Mouse (Mus musculus) intestine, embryonic 16.5 days (tissue): ENCODE results near the gene Per3. TPM values are rescaled to one million over a fixed set of nuclear protein-coding genes. Genes with fewer than 3 reads are reported as not detected.
A peak's percentile ranks its signal among the peaks of the same experiment; 100 is the strongest.

Source experiments
- ATAC-seq: fragments of 200-750 bp; cut with Nextera tagmentation; 2 replicates; pipeline ENCODE4 v1.8.0; 2017; ENCODE audit warnings: moderate TSS enrichment, moderate library complexity
- H3K27ac ChIP-seq: fragments of 300-500 bp; sonication (generic); 2 replicates; pipeline ENCODE4 v1.5.1; 2014; ENCODE audit warnings: mild to moderate bottlenecking, low read length
- H3K27me3 ChIP-seq: fragments of 300-500 bp; sonication (generic); replicated peaks from 2 replicates; pipeline ENCODE4 v1.6.1; 2014; ENCODE audit warnings: low read length, control low read depth, mixed read lengths; ENCODE audit not compliant: control insufficient read depth, insufficient read depth
- H3K36me3 ChIP-seq: fragments of 300-500 bp; sonication (generic); 2 replicates; pipeline ENCODE4 v1.6.1; 2014; ENCODE audit warnings: low read length, control low read depth; ENCODE audit not compliant: control insufficient read depth, insufficient read depth
- H3K4me1 ChIP-seq: fragments of 300-500 bp; sonication (generic); 2 replicates; pipeline ENCODE4 v1.6.1; 2014; ENCODE audit warnings: low read length, control low read depth, mixed read lengths; ENCODE audit not compliant: control insufficient read depth, insufficient read depth
- H3K4me2 ChIP-seq: fragments of 300-500 bp; sonication (generic); 2 replicates; pipeline ENCODE4 v1.6.1; 2014; ENCODE audit warnings: low read depth, low read length, control low read depth
- H3K4me3 ChIP-seq: fragments of 300-500 bp; sonication (generic); 2 replicates; pipeline ENCODE4 v1.5.1; 2014; ENCODE audit warnings: mild to moderate bottlenecking, low read length
- H3K9ac ChIP-seq: fragments of 300-500 bp; sonication (generic); 2 replicates; pipeline ENCODE4 v1.6.1; 2014; ENCODE audit warnings: low read depth, low read length
- H3K9me3 ChIP-seq: fragments of 300-500 bp; sonication (generic); 2 replicates; pipeline ENCODE4 v1.6.1; 2016; ENCODE audit warnings: low read length, control low read depth; ENCODE audit not compliant: control insufficient read depth
- WGBS: fragments of 180-500 bp; shearing (Covaris S2); extraction: QIAGEN DNeasy Blood & Tissue Kit; methylation state at CpG from one replicate; pipeline ENCODE4 v1.1.7; 2014; 5-methylcytosine and 5-hydroxymethylcytosine counted together
- polyA plus RNA-seq: library from polyadenylated mRNA; unstranded; fragments of >200 nt; fragmentation: Nextera tagmentation; extraction: Ambion mirVana; gene quantifications from 2 replicates; pipeline ENCODE4 v1.2.1, GENCODE M21; 2015

Gene Per3
- 3.1 and 3.7 TPM in 2 replicates for polyA plus RNA-seq

- Histone ChIP-seq H3K9me3 (no peaks in the 10 kb centered on the region), H3K36me3 (peaks cover 1% of the 10 kb centered on the region; the same call in 1 of the 2 replicates), H3K27ac (peak within 1 kb of the TSS; percentile 18; the same call in 1 of the 2 replicates), H3K4me3 (peak within 1 kb of the TSS; percentile 56), H3K4me2 (peak within 1 kb of the TSS; percentile 98), H3K27me3 (no peaks in the 10 kb centered on the region), H3K9ac (peak within 1 kb of the TSS; percentile 70), H3K4me1 (peaks cover 10% of the 10 kb centered on the region; the same call in 1 of the 2 replicates)
- under 1% methylated on average over 65 of the region's 79 CpGs for WGBS
- peak; percentile 99 for ATAC-seq
Observed at GRCm38 (mm10) chr4:151044037-151044943, at the start of gene Per3. TSS of gene Per3 (minus strand) at chr4:151044665.

DNA sequence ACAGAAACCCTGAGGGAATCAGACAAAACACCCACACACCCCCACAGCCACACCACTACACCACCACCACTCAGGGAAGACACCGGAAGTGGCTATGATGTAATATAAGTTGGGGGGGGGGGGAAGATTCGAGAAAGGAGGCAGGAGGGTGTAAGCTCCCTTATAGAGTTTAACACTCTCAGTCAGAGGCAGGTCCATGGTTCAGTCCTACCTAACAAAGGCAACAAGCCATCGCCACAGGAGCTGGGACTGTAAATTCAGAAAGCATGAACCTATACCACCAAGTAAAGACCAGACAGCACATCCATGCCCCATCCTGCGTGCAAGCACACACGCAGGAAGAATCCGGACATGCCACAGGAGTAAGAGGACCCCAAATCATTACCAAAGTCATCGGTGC lies 44.8 kb upstream of the Per3 start, which contains the start of gene Gm13090:
Gene Gm13090, plus strand, starts transcription at position 301 of the 400 bp plus-strand sequence.
- Histone ChIP-seq H3K27ac (no peak within 1 kb of the TSS), H3K9ac (no peak within 1 kb of the TSS), H3K27me3 (no peaks in the 10 kb centered on the region), H3K36me3 (no peaks in the 10 kb centered on the region), H3K9me3 (no peaks in the 10 kb centered on the region), H3K4me2 (no peak within 1 kb of the TSS), H3K4me1 (no peaks in the 10 kb centered on the region), H3K4me3 (no peak within 1 kb of the TSS)
- 86% methylated on average over 7 of the region's 7 CpGs for WGBS
- ATAC-seq, result no peak

DNA sequence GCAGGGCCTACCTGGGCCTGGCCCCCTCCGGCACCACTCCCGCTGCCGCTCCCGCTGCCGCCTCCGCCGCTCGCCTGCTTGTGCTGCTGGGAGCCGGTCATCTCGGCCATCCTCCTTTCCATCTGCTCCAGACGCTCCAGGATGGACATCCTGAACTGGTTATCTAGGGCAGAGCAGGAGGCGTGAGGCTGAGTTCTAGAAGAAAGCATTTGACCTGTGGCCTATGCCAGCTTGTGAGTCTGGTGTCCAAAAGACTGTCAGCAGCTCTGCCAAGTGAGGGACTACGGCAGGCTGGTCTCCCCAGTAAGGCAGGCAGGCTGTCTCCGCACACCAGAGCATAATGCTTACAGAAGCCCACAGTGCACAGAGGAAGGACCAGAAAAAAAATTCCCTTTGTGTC lies 44.4 kb upstream of the Per3 start:
- no peaks in the 10 kb centered on the region for H3K9me3 ChIP-seq
- H3K36me3 ChIP-seq, result no peaks in the 10 kb centered on the region
- H3K4me1 ChIP-seq, result no peaks in the 10 kb centered on the region
- no peaks in the 10 kb centered on the region for H3K27me3 ChIP-seq
- no peak overlapping the region for H3K4me3 ChIP-seq
- 85% methylated on average over 14 of the region's 14 CpGs for WGBS
- no peak overlapping the region for H3K4me2 ChIP-seq
- H3K27ac ChIP-seq, result no peak overlapping the region
- no peak overlapping the region for H3K9ac ChIP-seq
- no peak for ATAC-seq

DNA sequence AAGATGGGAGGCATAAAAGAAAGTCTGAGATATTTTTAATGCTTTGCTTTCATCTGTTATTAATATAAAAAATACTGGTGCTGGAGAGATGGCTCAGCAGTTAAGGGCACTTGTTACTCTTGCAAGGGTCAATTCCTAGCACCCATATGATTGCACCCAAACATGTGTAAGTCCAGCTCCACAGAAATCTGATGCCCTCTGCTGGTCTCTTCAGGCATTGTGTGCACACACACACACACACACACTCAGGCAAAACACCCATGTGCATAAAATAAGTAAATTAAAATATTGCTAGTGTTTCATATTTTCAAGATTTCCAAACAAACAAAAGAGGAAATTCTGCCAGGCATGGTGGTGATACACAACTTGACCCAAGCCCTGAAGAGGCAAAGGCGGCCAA lies 42.9 kb upstream of the Per3 start:
- WGBS, result 96% methylated on average over 1 of the region's 1 CpGs
- no peaks in the 10 kb centered on the region for H3K36me3 ChIP-seq

GRCm38 (mm10) chr4:151083027-151083426 lies 38.6 kb upstream of the Per3 start:
- H3K4me1 ChIP-seq, result no peaks in the 10 kb centered on the region
- no peak overlapping the region for H3K27ac ChIP-seq
- H3K9me3 ChIP-seq, result no peaks in the 10 kb centered on the region
- H3K4me2 ChIP-seq, result no peak overlapping the region
- H3K9ac ChIP-seq, result no peak overlapping the region
- no peaks in the 10 kb centered on the region for H3K27me3 ChIP-seq
- no peak overlapping the region for H3K4me3 ChIP-seq
- H3K36me3 ChIP-seq, result no peaks in the 10 kb centered on the region
- no peak for ATAC-seq
- 73% methylated on average over 5 of the region's 5 CpGs for WGBS

More for the DNA sequence above, 42.9 kb upstream of the Per3 start:
- Histone ChIP-seq H3K9me3 (no peaks in the 10 kb centered on the region), H3K9ac (no peak overlapping the region), H3K4me2 (no peak overlapping the region), H3K4me1 (no peaks in the 10 kb centered on the region), H3K27me3 (no peaks in the 10 kb centered on the region), H3K4me3 (no peak overlapping the region), H3K27ac (no peak overlapping the region)
- no peak for ATAC-seq

GRCm38 (mm10) chr4:151081977-151082376 lies 37.5 kb upstream of the Per3 start:
- H3K4me3 ChIP-seq, result no peak overlapping the region
- no peak overlapping the region for H3K4me2 ChIP-seq
- no peaks in the 10 kb centered on the region for H3K4me1 ChIP-seq
- H3K9me3 ChIP-seq, result no peaks in the 10 kb centered on the region
- no peaks in the 10 kb centered on the region for H3K36me3 ChIP-seq
- WGBS, result 92% methylated on average over 13 of the region's 13 CpGs
- no peaks in the 10 kb centered on the region for H3K27me3 ChIP-seq
- H3K27ac ChIP-seq, result no peak overlapping the region
- no peak for ATAC-seq
- no peak overlapping the region for H3K9ac ChIP-seq

- Histone ChIP-seq H3K4me2 (no peak overlapping the region), H3K9ac (no peak overlapping the region), H3K4me1 (no peaks in the 10 kb centered on the region), H3K27me3 (no peaks in the 10 kb centered on the region), H3K36me3 (no peaks in the 10 kb centered on the region), H3K9me3 (no peaks in the 10 kb centered on the region), H3K4me3 (no peak overlapping the region), H3K27ac (no peak overlapping the region)
- no peak for ATAC-seq
- WGBS, result 70% methylated on average over 2 of the region's 2 CpGs
Observed at GRCm38 (mm10) chr4:151081355-151081754, 36.9 kb upstream of the Per3 start.

DNA sequence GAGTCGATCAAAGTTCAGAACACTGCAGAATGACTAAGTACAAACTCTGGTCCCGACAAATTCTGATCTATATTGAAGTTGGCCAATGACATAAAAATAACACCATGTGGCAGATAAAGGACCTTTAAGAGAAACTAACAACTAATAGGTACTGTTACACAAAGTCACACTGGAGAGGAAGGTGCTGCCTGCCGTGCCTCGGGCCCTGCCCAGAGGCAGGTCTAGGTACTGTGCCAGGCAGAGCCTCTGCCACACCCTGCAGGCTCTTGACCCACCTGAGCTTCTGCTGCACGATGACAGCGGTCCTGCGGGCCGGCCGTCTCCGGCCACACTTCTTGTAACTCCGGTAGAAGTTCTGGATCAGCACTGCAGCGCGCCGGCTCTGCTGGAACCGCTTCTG lies 30.4 kb upstream of the Per3 start:
- 0 out of 2 replicates have a peak, but pooled peaks have one; percentile 50 for ATAC-seq
- Histone ChIP-seq H3K9me3 (no peaks in the 10 kb centered on the region), H3K4me1 (no peaks in the 10 kb centered on the region), H3K27ac (no peak overlapping the region), H3K27me3 (no peaks in the 10 kb centered on the region), H3K9ac (no peak overlapping the region), H3K4me2 (no peak overlapping the region), H3K36me3 (no peaks in the 10 kb centered on the region), H3K4me3 (no peak overlapping the region)
- 85% methylated on average over 15 of the region's 15 CpGs for WGBS

DNA sequence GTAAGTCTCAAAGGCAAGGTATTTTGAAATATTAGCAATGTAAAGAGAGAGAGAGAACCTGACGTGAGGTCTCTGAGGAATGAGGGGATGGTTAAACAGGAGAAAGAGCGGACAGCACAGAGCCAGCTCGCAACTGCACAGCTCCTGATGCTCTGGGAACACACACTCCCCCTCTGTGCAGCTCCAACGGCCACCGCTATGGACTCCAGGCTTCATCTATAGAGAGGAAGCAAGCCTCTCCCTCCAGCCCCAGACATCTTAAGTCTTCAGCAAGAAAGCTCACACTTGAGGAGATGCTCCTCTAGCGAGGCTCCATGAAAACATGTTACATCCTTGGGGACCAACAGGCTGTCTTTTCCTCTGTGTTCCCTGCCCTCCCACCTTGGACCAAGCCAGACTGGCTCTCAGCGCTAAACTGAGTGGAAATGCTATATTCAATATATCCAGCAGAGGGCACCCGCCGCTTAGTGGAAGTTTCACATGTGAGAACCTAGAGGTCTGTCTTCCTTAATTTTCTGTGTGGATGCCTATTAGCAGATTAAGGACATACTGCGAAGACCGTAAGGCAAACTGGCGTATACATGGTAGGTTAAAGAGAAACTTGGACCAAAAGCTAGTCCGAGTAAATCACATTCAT lies 28.8 kb upstream of the Per3 start:
- Histone ChIP-seq H3K4me3 (no peak overlapping the region), H3K27me3 (no peaks in the 10 kb centered on the region), H3K27ac (no peak overlapping the region), H3K4me1 (no peaks in the 10 kb centered on the region), H3K36me3 (no peaks in the 10 kb centered on the region), H3K9ac (no peak overlapping the region), H3K4me2 (no peak overlapping the region), H3K9me3 (no peaks in the 10 kb centered on the region)
- ATAC-seq, result peak; percentile 62; the same call in 1 of the 2 replicates
- WGBS, result 50% methylated on average over 13 of the region's 13 CpGs
